Mouse (Mus musculus): ENCODE measurements around the gene Man1a.

GRCm38 (mm10) chr10:53889512-53889911 is 186.9 kb downstream of the Man1a start:
- no peak for TF ChIP-seq CTCF (IDR thresholded peaks at IDR 0.05; ENCODE audit: low read depth)
- no peak for TF ChIP-seq EP300 (IDR thresholded peaks at IDR 0.05; ENCODE audit: low read depth)

All from heart, postnatal 0 days (tissue).